Mouse (Mus musculus) cerebral cortex, adult 2 months (tissue): ENCODE results near the gene Ssmem1.

Source experiments
- WGBS: fragments of 180-500 bp; shearing (Covaris S2); methylation state at CpG from one replicate; pipeline ENCODE4 v1.1.7; 2018; 5-methylcytosine and 5-hydroxymethylcytosine counted together

Ssmem1 gene

GRCm38 (mm10) chr6:30553381-30554010, 43.8 kb downstream of the Ssmem1 start:
- 59% methylated on average over 7 of the region's 7 CpGs for WGBS

- WGBS = 93% methylated on average over 5 of the region's 5 CpGs
These were observed 44.4 kb downstream of the Ssmem1 start for GRCm38 (mm10) chr6:30554092-30554491.

- WGBS = 93% methylated on average over 5 of the region's 5 CpGs
These were observed 45.0 kb downstream of the Ssmem1 start for GRCm38 (mm10) chr6:30554621-30555170.

GRCm38 (mm10) chr6:30556080-30556479, 46.4 kb downstream of the Ssmem1 start:
- WGBS = 17% methylated on average over 4 of the region's 9 CpGs

GRCm38 (mm10) chr6:30559726-30560125, 50.1 kb downstream of the Ssmem1 start:
- WGBS = 32% methylated on average over 1 of the region's 1 CpGs

- 58% methylated on average over 4 of the region's 4 CpGs for WGBS
These were observed 52.5 kb downstream of the Ssmem1 start for GRCm38 (mm10) chr6:30562132-30562531.

GRCm38 (mm10) chr6:30563575-30563974, 53.9 kb downstream of the Ssmem1 start:
- 89% methylated on average over 6 of the region's 6 CpGs for WGBS

GRCm38 (mm10) chr6:30564051-30564450, 54.4 kb downstream of the Ssmem1 start:
- WGBS = 95% methylated on average over 6 of the region's 6 CpGs

GRCm38 (mm10) chr6:30568069-30568468, 58.4 kb downstream of the Ssmem1 start, which contains the start of gene Cpa4:
Cpa4 (plus strand) TSS chr6:30568369.
- WGBS = 67% methylated on average over 5 of the region's 5 CpGs

GRCm38 (mm10) chr6:30569331-30569730, 59.7 kb downstream of the Ssmem1 start:
- WGBS = 61% methylated on average over 10 of the region's 10 CpGs
